Mouse (Mus musculus) midbrain, embryonic 13.5 days (tissue): ENCODE results near the gene Prss38. TPM values are rescaled to one million over a fixed set of nuclear protein-coding genes. Genes with fewer than 3 reads are reported as not detected.

ENCODE experiments used
- ATAC-seq: fragments of 200-750 bp; cut with Nextera tagmentation; 2 replicates; pipeline ENCODE4 v1.8.0; 2017; ENCODE audit warnings: mild to moderate bottlenecking, moderate TSS enrichment, moderate library complexity
- H3K27ac ChIP-seq: fragments of 300-500 bp; sonication (generic); 2 replicates; pipeline ENCODE4 v1.5.1; 2015; ENCODE audit warnings: inconsistent platforms, mild to moderate bottlenecking, moderate library complexity
- H3K27me3 ChIP-seq: fragments of 300-500 bp; sonication (generic); 2 replicates; pipeline ENCODE4 v1.6.1; 2015; ENCODE audit warnings: mild to moderate bottlenecking, inconsistent platforms
- H3K36me3 ChIP-seq: fragments of 300-500 bp; sonication (generic); 2 replicates; pipeline ENCODE4 v1.6.1; 2015; ENCODE audit warnings: mild to moderate bottlenecking, inconsistent platforms
- H3K4me1 ChIP-seq: fragments of 300-500 bp; sonication (generic); replicated peaks from 2 replicates; pipeline ENCODE4 v1.6.1; 2015; ENCODE audit warnings: inconsistent platforms
- H3K4me2 ChIP-seq: fragments of 300-500 bp; sonication (generic); replicated peaks from 2 replicates; pipeline ENCODE4 v1.6.1; 2015; ENCODE audit warnings: moderate library complexity, mild to moderate bottlenecking, inconsistent platforms
- H3K4me3 ChIP-seq: fragments of 300-500 bp; sonication (generic); replicated peaks from 2 replicates; pipeline ENCODE4 v1.5.1; 2015; ENCODE audit warnings: mild to moderate bottlenecking, inconsistent platforms
- H3K9ac ChIP-seq: fragments of 300-500 bp; sonication (generic); replicated peaks from 2 replicates; pipeline ENCODE4 v1.6.1; 2015; ENCODE audit warnings: mild to moderate bottlenecking, inconsistent platforms
- H3K9me3 ChIP-seq: fragments of 300-500 bp; sonication (generic); 2 replicates; pipeline ENCODE4 v1.6.1; 2016; ENCODE audit warnings: mild to moderate bottlenecking, inconsistent platforms
- WGBS: fragments of 180-500 bp; shearing (Covaris S2); methylation state at CpG from one replicate; pipeline ENCODE4 v1.1.7; 2015; 5-methylcytosine and 5-hydroxymethylcytosine counted together
- polyA plus RNA-seq: library from polyadenylated mRNA; unstranded; fragments of >200 nt; fragmentation: Nextera tagmentation; extraction: Ambion mirVana; gene quantifications from 2 replicates; pipeline ENCODE4 v1.2.1, GENCODE M21; 2015

Gene Prss38
- polyA plus RNA-seq, 1 experiment from 2014 or later, result not detected

DNA sequence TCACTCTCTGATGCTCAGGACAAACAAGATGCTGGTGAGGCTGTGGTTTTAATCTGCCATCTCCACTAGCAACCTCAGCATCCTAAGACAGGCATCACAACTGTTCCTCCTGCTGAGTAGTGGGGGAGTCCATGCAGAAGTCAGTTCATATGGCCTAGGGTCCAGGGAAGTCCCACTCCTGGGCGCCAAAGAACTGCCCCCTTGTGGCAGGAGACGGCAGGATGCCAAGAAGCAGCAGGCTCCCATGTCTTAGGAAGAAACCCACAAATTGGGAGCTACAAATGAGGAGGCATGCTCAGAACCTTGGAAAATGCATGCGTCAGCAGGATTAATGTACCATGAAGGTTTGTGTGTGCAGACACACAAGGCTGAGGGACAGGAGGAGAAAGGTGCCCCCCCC, 8.8 kb downstream of the Prss38 start:
- 28% methylated on average over 3 of the region's 3 CpGs for WGBS

DNA sequence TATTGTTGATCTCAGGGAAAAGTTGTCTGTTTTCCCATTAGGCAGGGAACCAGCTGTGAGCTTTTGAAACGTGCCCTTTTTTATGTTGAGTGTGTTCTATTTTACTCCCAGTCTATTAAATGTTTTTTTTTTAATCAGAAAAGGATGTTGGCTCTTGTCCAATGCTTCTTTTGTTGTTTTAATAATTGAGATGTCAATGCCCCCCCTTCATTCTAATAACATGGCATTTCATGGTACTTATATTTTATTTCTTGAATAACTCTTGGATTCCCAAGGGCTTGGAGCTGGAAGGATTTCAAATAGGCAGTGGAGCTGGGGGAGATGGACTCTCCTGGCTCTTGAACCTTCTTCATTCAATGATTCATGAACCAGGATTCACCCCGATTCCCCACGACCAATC, 9.4 kb downstream of the Prss38 start:
- H3K27ac ChIP-seq, result no peak overlapping the region
- H3K4me3 ChIP-seq, result no peak overlapping the region
- no peak overlapping the region for H3K4me2 ChIP-seq
- 55% methylated on average over 3 of the region's 3 CpGs for WGBS
- peaks cover 11% of the 10 kb centered on the region; the same call in 1 of the 2 replicates for H3K4me1 ChIP-seq
- ATAC-seq, result no peak
- no peaks in the 10 kb centered on the region for H3K36me3 ChIP-seq
- no peak overlapping the region for H3K9ac ChIP-seq
- peaks cover 3% of the 10 kb centered on the region; the same call in 1 of the 2 replicates for H3K27me3 ChIP-seq
- no peaks in the 10 kb centered on the region for H3K9me3 ChIP-seq

More for the DNA sequence above, 8.8 kb downstream of the Prss38 start:
- no peaks in the 10 kb centered on the region for H3K36me3 ChIP-seq
- H3K4me1 ChIP-seq, result peaks cover 11% of the 10 kb centered on the region; the same call in 1 of the 2 replicates
- H3K9ac ChIP-seq, result no peak overlapping the region
- H3K4me3 ChIP-seq, result no peak overlapping the region
- H3K27ac ChIP-seq, result no peak overlapping the region
- no peaks in the 10 kb centered on the region for H3K9me3 ChIP-seq
- H3K27me3 ChIP-seq, result peaks cover 3% of the 10 kb centered on the region; the same call in 1 of the 2 replicates
- no peak overlapping the region for H3K4me2 ChIP-seq
- ATAC-seq, result no peak

DNA sequence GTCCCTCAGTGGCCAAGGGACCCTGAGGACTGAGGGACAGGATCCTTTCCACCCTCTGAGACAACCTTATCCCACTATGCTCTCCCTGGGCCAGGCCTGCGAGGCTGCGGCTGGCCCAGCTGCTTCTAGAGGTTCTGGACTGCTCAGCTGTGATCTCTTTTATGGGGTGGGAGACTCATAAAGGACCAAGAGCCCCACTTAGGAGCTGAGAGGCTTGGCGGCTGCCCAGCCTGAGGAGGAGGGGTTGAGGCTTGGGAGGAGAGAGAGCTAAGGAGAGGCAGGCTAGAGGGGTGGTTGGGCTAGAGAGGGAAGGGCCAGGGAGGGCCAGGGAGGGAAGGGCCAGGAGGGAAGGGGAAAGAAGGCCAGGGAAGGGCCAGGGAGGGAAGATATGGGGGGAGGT, 11.0 kb downstream of the Prss38 start:
- Histone ChIP-seq H3K4me1 (peaks cover 11% of the 10 kb centered on the region; the same call in 1 of the 2 replicates), H3K9me3 (no peaks in the 10 kb centered on the region), H3K4me3 (no peak overlapping the region), H3K4me2 (no peak overlapping the region), H3K27me3 (peaks cover 3% of the 10 kb centered on the region; the same call in 1 of the 2 replicates), H3K9ac (no peak overlapping the region), H3K36me3 (no peaks in the 10 kb centered on the region), H3K27ac (no peak overlapping the region)
- no peak for ATAC-seq
- WGBS, result 48% methylated on average over 3 of the region's 3 CpGs

DNA sequence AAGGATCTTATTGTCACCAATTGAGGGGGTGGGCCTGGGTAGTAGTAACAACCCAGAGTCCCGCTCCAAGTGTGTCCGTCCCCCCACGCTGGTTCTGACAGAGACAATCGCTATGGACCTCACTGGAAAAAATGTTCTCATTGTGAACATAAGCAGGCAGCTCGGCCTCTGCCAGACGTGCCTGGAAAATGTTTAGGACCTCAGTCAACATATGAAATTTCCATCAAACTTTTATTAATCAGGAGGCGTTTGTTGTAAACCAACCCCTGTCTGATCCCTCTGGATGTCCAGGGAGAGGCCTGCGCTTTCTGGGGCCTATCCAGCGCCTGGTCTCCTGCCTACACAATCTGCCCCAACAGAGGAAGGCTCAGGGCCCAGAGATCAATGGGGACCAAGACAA, 11.4 kb downstream of the Prss38 start:
- WGBS, result 90% methylated on average over 9 of the region's 9 CpGs
- 0 out of 2 replicates have a peak, but pooled peaks cover 3% of the 10 kb centered on the region for H3K27me3 ChIP-seq
- H3K9ac ChIP-seq, result no peak overlapping the region
- H3K4me3 ChIP-seq, result no peak overlapping the region
- no peak overlapping the region for H3K4me2 ChIP-seq
- H3K27ac ChIP-seq, result no peak overlapping the region
- no peaks in the 10 kb centered on the region for H3K36me3 ChIP-seq
- ATAC-seq, result no peak
- no peaks in the 10 kb centered on the region for H3K9me3 ChIP-seq
- peaks cover 11% of the 10 kb centered on the region; the same call in 1 of the 2 replicates for H3K4me1 ChIP-seq

DNA sequence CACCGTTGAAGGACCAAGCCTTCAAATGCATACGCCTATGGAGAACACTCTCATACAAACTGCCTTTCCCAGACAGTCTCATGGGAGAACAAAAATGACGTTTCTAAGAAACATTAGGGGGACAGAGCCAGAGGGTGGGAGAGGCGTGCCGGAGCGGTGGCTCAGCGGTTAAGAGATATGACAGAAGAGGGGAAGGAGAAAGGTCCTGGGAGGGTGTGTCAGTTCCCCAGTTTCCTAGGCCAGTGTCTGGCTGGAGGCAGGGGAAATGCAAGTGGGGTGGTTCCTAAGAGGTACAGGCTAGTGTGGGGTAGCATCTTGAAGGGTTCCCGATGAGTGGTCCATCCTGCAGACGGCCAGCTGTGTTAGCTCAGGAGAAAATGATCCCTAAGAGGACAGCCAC, 14.2 kb downstream of the Prss38 start:
- Histone ChIP-seq H3K4me1 (peaks cover 9% of the 10 kb centered on the region; the same call in 1 of the 2 replicates), H3K9me3 (no peaks in the 10 kb centered on the region), H3K9ac (no peak overlapping the region), H3K4me3 (no peak overlapping the region), H3K27me3 (0 out of 2 replicates have a peak, but pooled peaks cover 3% of the 10 kb centered on the region), H3K36me3 (no peaks in the 10 kb centered on the region), H3K4me2 (no peak overlapping the region), H3K27ac (no peak overlapping the region)
- no peak for ATAC-seq
- 88% methylated on average over 9 of the region's 9 CpGs for WGBS

DNA sequence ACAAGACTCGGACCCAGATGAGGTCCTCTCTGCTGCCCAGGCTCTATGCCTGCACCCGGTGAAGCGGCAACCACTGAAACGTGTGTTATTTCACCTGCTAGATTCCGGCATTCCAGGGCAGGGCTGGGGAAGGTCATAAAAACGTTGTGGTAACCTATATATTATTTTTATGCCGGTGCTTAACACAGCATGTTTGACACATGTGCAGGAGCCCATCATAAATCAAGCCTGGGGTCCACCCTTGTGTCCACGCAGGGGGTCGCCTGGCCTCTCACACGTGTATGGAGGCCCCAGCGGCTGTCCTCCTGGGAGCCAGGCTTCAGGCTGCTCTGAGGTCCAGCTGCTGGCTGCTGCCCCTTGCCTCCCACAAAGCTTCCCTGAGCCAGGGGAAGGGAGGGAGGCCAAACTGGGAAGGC, 18.6 kb downstream of the Prss38 start:
- Histone ChIP-seq H3K36me3 (no peaks in the 10 kb centered on the region), H3K9me3 (no peaks in the 10 kb centered on the region), H3K4me3 (no peak overlapping the region), H3K4me2 (no peak overlapping the region), H3K9ac (no peak overlapping the region), H3K4me1 (no peaks in the 10 kb centered on the region), H3K27me3 (no peaks in the 10 kb centered on the region), H3K27ac (no peak overlapping the region)
- 75% methylated on average over 11 of the region's 11 CpGs for WGBS
- ATAC-seq, result no peak

DNA sequence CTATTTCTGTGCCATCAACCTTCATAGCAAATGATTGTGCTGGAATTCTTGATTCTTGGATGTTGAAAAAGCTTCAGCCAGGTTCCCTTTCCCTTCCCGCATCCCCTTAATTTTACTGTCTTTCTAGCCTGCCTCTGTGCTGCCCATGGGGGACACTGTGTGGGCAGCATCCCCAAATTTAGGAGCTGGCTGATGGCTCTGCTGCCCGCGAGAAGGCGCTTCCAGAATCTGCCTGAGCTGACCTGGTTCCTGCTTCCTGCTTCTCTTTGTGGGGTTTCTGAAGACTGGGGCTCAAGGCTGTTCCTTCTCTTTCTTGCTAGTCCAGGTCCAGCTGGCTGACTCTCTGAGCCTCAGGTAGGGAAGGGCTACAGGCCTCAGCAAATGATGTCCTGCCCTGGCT, 20.7 kb downstream of the Prss38 start:
- no peaks in the 10 kb centered on the region for H3K27me3 ChIP-seq
- WGBS, result 88% methylated on average over 4 of the region's 4 CpGs
- H3K4me2 ChIP-seq, result no peak overlapping the region
- H3K9me3 ChIP-seq, result no peaks in the 10 kb centered on the region
- no peak overlapping the region for H3K9ac ChIP-seq
- no peak for ATAC-seq
- H3K36me3 ChIP-seq, result no peaks in the 10 kb centered on the region
- H3K27ac ChIP-seq, result no peak overlapping the region
- H3K4me3 ChIP-seq, result no peak overlapping the region
- no peaks in the 10 kb centered on the region for H3K4me1 ChIP-seq

DNA sequence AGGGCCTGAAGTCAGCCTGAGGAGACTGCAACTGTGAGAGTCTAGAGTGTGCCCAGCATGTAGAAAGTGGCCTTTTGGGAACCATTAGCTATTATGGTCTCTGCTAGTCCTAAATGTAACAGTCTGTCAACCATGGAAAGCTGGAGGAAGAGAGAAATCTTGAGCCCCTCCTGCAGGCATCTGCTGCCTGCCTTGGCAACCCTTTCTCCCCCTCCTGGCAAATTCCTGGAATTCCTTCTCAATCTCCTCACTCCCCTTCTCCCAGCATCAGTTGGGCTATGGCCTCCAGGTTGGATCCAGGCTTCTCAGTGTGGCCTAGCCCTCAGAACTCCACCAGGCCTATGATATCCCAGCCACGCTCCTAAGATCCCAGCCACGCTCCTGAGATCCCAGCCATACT, 25.1 kb downstream of the Prss38 start:
- Histone ChIP-seq H3K9me3 (no peaks in the 10 kb centered on the region), H3K9ac (no peak overlapping the region), H3K4me1 (no peaks in the 10 kb centered on the region), H3K4me3 (no peak overlapping the region), H3K27me3 (no peaks in the 10 kb centered on the region), H3K36me3 (no peaks in the 10 kb centered on the region), H3K4me2 (no peak overlapping the region), H3K27ac (no peak overlapping the region)
- no peak for ATAC-seq
- 75% methylated on average over 2 of the region's 2 CpGs for WGBS

DNA sequence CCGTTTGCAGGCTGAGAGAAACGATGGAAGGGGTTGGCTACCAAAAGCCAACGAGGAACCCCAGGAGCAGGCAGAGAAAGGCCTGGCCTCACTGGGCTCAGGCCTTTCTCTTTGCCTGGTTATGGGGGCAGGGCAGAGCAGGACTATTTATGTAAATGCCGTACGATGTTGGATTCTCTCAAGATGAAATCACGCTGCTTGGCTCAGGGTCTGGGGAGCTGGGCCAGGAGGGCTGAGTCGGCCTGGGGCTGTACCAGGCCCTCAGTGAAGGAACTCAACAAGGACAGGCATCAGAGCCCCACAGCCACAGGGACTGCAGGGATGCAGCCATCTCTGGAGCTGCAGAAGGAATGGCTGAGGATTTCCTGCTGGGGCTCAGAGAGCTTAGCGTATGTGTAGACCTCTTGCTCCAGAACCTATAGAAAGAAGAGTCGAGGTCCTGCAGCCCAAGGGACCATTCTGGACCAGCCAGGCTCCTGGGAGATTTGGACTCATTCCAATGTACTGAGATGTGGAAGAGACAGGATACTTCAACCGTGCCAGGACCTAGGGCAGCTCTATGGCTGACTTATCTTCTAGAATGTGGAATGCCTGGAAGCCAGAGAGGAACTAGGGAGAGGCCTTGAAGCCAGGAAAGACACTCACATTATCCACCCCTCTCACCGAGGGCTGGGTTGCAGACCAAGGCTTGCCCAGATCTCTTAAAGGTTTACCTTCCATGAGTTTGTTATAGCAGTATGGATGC, 29.1 kb downstream of the Prss38 start:
- no peaks in the 10 kb centered on the region for H3K27me3 ChIP-seq
- H3K4me1 ChIP-seq, result no peaks in the 10 kb centered on the region
- no peak overlapping the region for H3K4me2 ChIP-seq
- H3K9ac ChIP-seq, result no peak overlapping the region
- H3K36me3 ChIP-seq, result no peaks in the 10 kb centered on the region
- no peak overlapping the region for H3K27ac ChIP-seq
- H3K4me3 ChIP-seq, result no peak overlapping the region
- no peak for ATAC-seq
- 78% methylated on average over 11 of the region's 11 CpGs for WGBS
- H3K9me3 ChIP-seq, result no peaks in the 10 kb centered on the region

DNA sequence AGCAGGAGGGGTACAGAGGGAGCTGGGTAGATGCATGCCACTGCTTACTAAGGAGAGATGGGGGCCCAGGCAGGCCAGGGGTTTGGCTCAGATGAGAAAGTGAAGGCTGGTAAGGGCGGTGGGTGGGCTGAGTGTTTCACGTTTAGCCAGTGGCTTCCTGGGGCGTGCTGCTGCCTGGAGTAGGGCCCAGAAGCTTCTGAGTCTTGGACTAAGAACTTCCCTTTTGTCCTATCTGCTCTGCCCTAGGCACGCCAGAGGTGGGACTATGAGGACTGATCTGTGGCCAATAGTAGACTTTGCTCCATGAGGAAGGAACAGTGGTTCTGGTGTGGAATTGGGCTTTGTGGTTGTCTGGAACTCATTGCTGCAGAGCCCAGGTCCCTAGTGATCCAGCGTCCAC, 32.5 kb downstream of the Prss38 start:
- WGBS, result 85% methylated on average over 5 of the region's 5 CpGs
- H3K36me3 ChIP-seq, result no peaks in the 10 kb centered on the region

DNA sequence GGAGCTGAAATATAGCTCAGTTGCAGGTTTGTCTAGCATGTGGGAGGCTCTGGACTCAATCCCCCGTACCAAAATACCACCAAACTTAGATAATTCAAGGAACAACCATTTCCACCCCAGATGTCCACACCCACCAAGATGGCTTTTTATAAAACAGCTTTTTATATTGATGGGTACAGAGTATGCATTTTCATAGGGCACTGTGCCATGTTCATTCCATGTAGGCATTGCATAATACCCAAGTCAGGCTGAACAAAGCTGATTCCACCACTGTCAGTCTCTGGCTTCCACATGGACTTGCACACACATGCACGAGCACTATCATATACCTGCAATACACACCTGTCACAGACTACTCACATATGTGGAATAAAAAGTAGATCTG, 36.7 kb downstream of the Prss38 start:
- H3K27ac ChIP-seq, result no peak overlapping the region
- ATAC-seq, result no peak
- no peak overlapping the region for H3K4me3 ChIP-seq
- no peaks in the 10 kb centered on the region for H3K36me3 ChIP-seq
- H3K9me3 ChIP-seq, result no peaks in the 10 kb centered on the region
- H3K9ac ChIP-seq, result no peak overlapping the region
- H3K4me2 ChIP-seq, result no peak overlapping the region
- peaks cover 10% of the 10 kb centered on the region for H3K4me1 ChIP-seq
- H3K27me3 ChIP-seq, result 0 out of 2 replicates have a peak, but pooled peaks cover 4% of the 10 kb centered on the region
- 92% methylated on average over 2 of the region's 2 CpGs for WGBS

More for the DNA sequence above, 32.5 kb downstream of the Prss38 start:
- Histone ChIP-seq H3K4me2 (no peak overlapping the region), H3K9me3 (no peaks in the 10 kb centered on the region), H3K27me3 (no peaks in the 10 kb centered on the region), H3K4me3 (no peak overlapping the region), H3K4me1 (no peaks in the 10 kb centered on the region; the same call in 1 of the 2 replicates), H3K9ac (no peak overlapping the region), H3K27ac (no peak overlapping the region)
- ATAC-seq, result no peak

DNA sequence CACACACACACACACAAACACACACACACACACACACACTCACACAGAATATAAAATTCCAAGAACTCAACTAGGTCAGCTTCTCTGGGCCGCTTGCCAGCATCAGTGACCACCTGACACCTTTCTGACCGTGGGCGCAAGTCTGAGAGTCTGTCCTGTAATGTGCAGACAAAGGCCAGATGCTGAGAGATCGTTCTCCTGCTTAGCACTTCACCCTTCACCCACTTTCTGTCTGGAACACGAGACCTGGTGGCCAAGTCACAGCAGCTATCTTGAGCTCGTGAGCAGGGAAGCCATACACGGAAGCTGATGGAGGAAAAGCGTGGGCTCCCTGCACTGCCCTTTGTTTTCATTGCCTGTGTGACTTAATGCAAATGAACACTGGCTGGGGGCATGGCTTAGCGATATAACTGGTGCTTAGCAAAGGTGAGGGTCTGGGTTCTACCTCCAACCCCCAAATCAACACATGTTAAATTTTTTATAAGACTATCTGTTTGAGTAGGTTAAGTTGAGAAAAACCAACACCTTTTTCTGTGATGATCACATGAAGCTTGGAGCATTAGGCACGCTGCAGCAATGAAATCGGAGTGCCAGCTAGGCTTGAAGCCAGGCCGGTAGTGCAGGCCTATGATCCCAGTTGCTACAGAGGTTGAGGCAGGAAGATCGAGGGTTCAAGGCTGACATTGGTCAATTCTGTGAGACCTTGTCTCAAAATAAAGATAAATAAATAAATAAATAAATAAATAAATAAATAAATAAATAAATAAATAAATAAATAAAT, 37.3 kb downstream of the Prss38 start:
- H3K4me1 ChIP-seq, result peaks cover 12% of the 10 kb centered on the region
- H3K36me3 ChIP-seq, result no peaks in the 10 kb centered on the region
- H3K27ac ChIP-seq, result no peak overlapping the region
- no peak overlapping the region for H3K9ac ChIP-seq
- 72% methylated on average over 13 of the region's 13 CpGs for WGBS
- H3K9me3 ChIP-seq, result no peaks in the 10 kb centered on the region
- H3K4me3 ChIP-seq, result no peak overlapping the region
- 0 out of 2 replicates have a peak, but pooled peaks cover 4% of the 10 kb centered on the region for H3K27me3 ChIP-seq
- ATAC-seq, result no peak
- no peak overlapping the region for H3K4me2 ChIP-seq
